Comparison of ENCODE assay signal across 9 mouse cellular contexts in genomic region chr13:31082448-31083140, GRCm38 (mm10).
A peak's percentile ranks its signal among the peaks of the same experiment; 100 is the strongest.
DNase-seq lines count a peak whose midpoint lies in the region; ATAC-seq and TF ChIP-seq lines count a peak whose summit lies in the region.
"Had no signal": no experiment of that assay in that cellular context is flagged by ENCODE, and none has a peak within 500 bp of the region (broad histone marks: within the 10 kb centered on the region; RNA-seq: fewer than 3 reads in every experiment).

No protein-coding gene starts in this region.

- H3K4me1 ChIP-seq in hindbrain, embryonic 10.5 days (replicated peaks), result no peaks in the 10 kb centered on the region
- H3K4me1 ChIP-seq in hindbrain, embryonic 12.5 days, result no peaks in the 10 kb centered on the region
- H3K4me1 ChIP-seq in embryonic facial prominence, embryonic 11.5 days (ENCODE audit: control insufficient read depth, insufficient read depth, low read length), result no peaks in the 10 kb centered on the region
- no peaks in the 10 kb centered on the region for H3K4me1 ChIP-seq in midbrain, postnatal 0 days (ENCODE audit: insufficient read depth, low read length)
- no peaks in the 10 kb centered on the region for H3K4me1 ChIP-seq in stomach, postnatal 0 days (replicated peaks; ENCODE audit: control insufficient read depth, insufficient read depth)

- DNase-seq in hindbrain, embryonic 10.5 days (ENCODE audit: low spot score), result peak; percentile 50
- DNase-seq in adrenal gland, postnatal 10 days, result peak; percentile 79
- DNase-seq in embryonic facial prominence, embryonic 11.5 days (ENCODE audit: low spot score), result peak; percentile 91
- DNase-seq in hindlimb bud, embryonic 11.5 days (ENCODE audit: extremely low spot score, low read depth, low spot score), result peak; percentile 47
- DNase-seq in left cerebral cortex, postnatal 14 days (ENCODE audit: low spot score in 2 of 2), result peak; percentile 81 to 89
- DNase-seq in midbrain, postnatal 0 days (ENCODE audit: low spot score), result peak; percentile 90
- DNase-seq in stomach, postnatal 0 days (ENCODE audit: low spot score), result peak; percentile 62

- intact Hi-C loops in left cerebral cortex, postnatal 14 days (cut with DNase I), result loop anchor here (1.0 kb wide), 1 partner anchor 536 kb away; no protein-coding TSS in a partner anchor

- TF ChIP-seq EP300 in stomach, postnatal 0 days (optimal IDR thresholded peaks at IDR 0.05), result no peak

- no peak overlapping the region for H3K4me2 ChIP-seq in hindbrain, embryonic 12.5 days (replicated peaks)
- H3K4me2 ChIP-seq in embryonic facial prominence, embryonic 11.5 days (ENCODE audit: low read depth, low read length), result no peak overlapping the region
- no peak overlapping the region for H3K4me2 ChIP-seq in midbrain, postnatal 0 days (ENCODE audit: low read depth, low read length, poor library complexity, severe bottlenecking)
- no peak overlapping the region for H3K4me2 ChIP-seq in stomach, postnatal 0 days (replicated peaks; ENCODE audit: low read depth)
- H3K4me2 ChIP-seq: embryonic facial prominence, embryonic 12.5 days had no signal

- ATAC-seq in hindbrain, embryonic 12.5 days (ENCODE audit: low FRiP score), result no peak
- no peak for ATAC-seq in embryonic facial prominence, embryonic 11.5 days (replicated peaks; ENCODE audit: insufficient number of reproducible peaks, low FRiP score, low TSS enrichment, low read depth)
- no peak for ATAC-seq in midbrain, postnatal 0 days (ENCODE audit: low FRiP score)
- no peak for ATAC-seq in stomach, postnatal 0 days (ENCODE audit: low FRiP score, low TSS enrichment)

- peak; percentile 90 for TF ChIP-seq CTCF in midbrain, postnatal 0 days (IDR thresholded peaks at IDR 0.05)
- TF ChIP-seq CTCF in stomach, postnatal 0 days (IDR thresholded peaks at IDR 0.05; ENCODE audit: low read depth), result peak; percentile 90

- H3K9ac ChIP-seq in hindbrain, embryonic 12.5 days, result no peak overlapping the region
- H3K9ac ChIP-seq in embryonic facial prominence, embryonic 11.5 days (replicated peaks; ENCODE audit: low read length), result no peak overlapping the region
- H3K9ac ChIP-seq in midbrain, postnatal 0 days (replicated peaks; ENCODE audit: low read length, poor library complexity, severe bottlenecking), result no peak overlapping the region
- H3K9ac ChIP-seq in stomach, postnatal 0 days (ENCODE audit: low read length), result no peak overlapping the region
- H3K9ac ChIP-seq: embryonic facial prominence, embryonic 12.5 days had no signal

- H3K27ac ChIP-seq in hindbrain, embryonic 10.5 days, result no peak overlapping the region
- H3K27ac ChIP-seq in hindbrain, embryonic 12.5 days, result no peak overlapping the region
- no peak overlapping the region for H3K27ac ChIP-seq in embryonic facial prominence, embryonic 11.5 days (replicated peaks; ENCODE audit: low read depth, low read length)
- H3K27ac ChIP-seq in midbrain, postnatal 0 days (ENCODE audit: low read depth, low read length), result no peak overlapping the region
- no peak overlapping the region for H3K27ac ChIP-seq in stomach, postnatal 0 days (replicated peaks)
- H3K27ac ChIP-seq: embryonic facial prominence, embryonic 12.5 days had no signal

- WGBS in hindbrain, embryonic 10.5 days, result 45% methylated on average over 13 of the region's 13 CpGs
- WGBS in hindbrain, embryonic 12.5 days, result 43% methylated on average over 13 of the region's 13 CpGs
- 37% methylated on average over 13 of the region's 13 CpGs for WGBS in embryonic facial prominence, embryonic 11.5 days
- WGBS in midbrain, postnatal 0 days, result 33% methylated on average over 13 of the region's 13 CpGs
- WGBS in stomach, postnatal 0 days, result 21% methylated on average over 13 of the region's 13 CpGs

- H3K9me3 ChIP-seq in hindbrain, embryonic 10.5 days, result no peaks in the 10 kb centered on the region
- no peaks in the 10 kb centered on the region for H3K9me3 ChIP-seq in hindbrain, embryonic 12.5 days (replicated peaks)
- no peaks in the 10 kb centered on the region for H3K9me3 ChIP-seq in embryonic facial prominence, embryonic 11.5 days (replicated peaks; ENCODE audit: control insufficient read depth, low read length)
- H3K9me3 ChIP-seq in midbrain, postnatal 0 days (ENCODE audit: low read length), result no peaks in the 10 kb centered on the region
- no peaks in the 10 kb centered on the region for H3K9me3 ChIP-seq in stomach, postnatal 0 days (ENCODE audit: control insufficient read depth, low read length)
- H3K9me3 ChIP-seq: embryonic facial prominence, embryonic 12.5 days had no signal

- H3K36me3 ChIP-seq in hindbrain, embryonic 10.5 days, result no peaks in the 10 kb centered on the region
- H3K36me3 ChIP-seq in hindbrain, embryonic 12.5 days, result no peaks in the 10 kb centered on the region
- no peaks in the 10 kb centered on the region for H3K36me3 ChIP-seq in embryonic facial prominence, embryonic 11.5 days (replicated peaks; ENCODE audit: control insufficient read depth, insufficient read depth, low read depth, low read length)
- no peaks in the 10 kb centered on the region for H3K36me3 ChIP-seq in midbrain, postnatal 0 days (ENCODE audit: insufficient read depth, low read length)
- H3K36me3 ChIP-seq in stomach, postnatal 0 days (ENCODE audit: control insufficient read depth, insufficient read depth, low read length), result no peaks in the 10 kb centered on the region
- H3K36me3 ChIP-seq: embryonic facial prominence, embryonic 12.5 days had no signal

- no peak overlapping the region for H3K4me3 ChIP-seq in hindbrain, embryonic 10.5 days
- no peak overlapping the region for H3K4me3 ChIP-seq in hindbrain, embryonic 12.5 days
- H3K4me3 ChIP-seq in embryonic facial prominence, embryonic 11.5 days (ENCODE audit: low read depth, low read length), result no peak overlapping the region
- H3K4me3 ChIP-seq in midbrain, postnatal 0 days (ENCODE audit: low read depth, low read length), result no peak overlapping the region
- H3K4me3 ChIP-seq in stomach, postnatal 0 days (ENCODE audit: low read depth, low read length), result no peak overlapping the region
- H3K4me3 ChIP-seq: embryonic facial prominence, embryonic 12.5 days had no signal

- H3K27me3 ChIP-seq in hindbrain, embryonic 10.5 days (ENCODE audit: insufficient read depth, poor library complexity, severe bottlenecking), result peaks cover 34% of the 10 kb centered on the region
- peaks cover 22% of the 10 kb centered on the region for H3K27me3 ChIP-seq in hindbrain, embryonic 12.5 days
- H3K27me3 ChIP-seq in embryonic facial prominence, embryonic 11.5 days (ENCODE audit: control insufficient read depth, insufficient read depth, low read length), result no peaks in the 10 kb centered on the region
- H3K27me3 ChIP-seq in midbrain, postnatal 0 days (ENCODE audit: insufficient read depth, low read length), result 0 out of 2 replicates have a peak, but pooled peaks cover 2% of the 10 kb centered on the region
- H3K27me3 ChIP-seq in stomach, postnatal 0 days (ENCODE audit: control insufficient read depth, insufficient read depth, low read length), result no peaks in the 10 kb centered on the region
